Mouse (Mus musculus) layer of hippocampus, adult 9-10 months (tissue): ENCODE measurements at regions not wholly inside any gene's neighbourhood (a gene's known extent, or its start where the extent isn't known, plus 50 kb on each side); places are given as distances from the start of the nearest gene placed in this dataset.

Experiments used
- DNase-seq: peaks from one replicate; pipeline ENCODE4 v3.0.0; 2022; ENCODE audit warnings: low spot score

GRCm38 (mm10) chr7:36829710-36830109, 131.8 kb downstream of the Tshz3 start:
- no peak for DNase-seq

DNA sequence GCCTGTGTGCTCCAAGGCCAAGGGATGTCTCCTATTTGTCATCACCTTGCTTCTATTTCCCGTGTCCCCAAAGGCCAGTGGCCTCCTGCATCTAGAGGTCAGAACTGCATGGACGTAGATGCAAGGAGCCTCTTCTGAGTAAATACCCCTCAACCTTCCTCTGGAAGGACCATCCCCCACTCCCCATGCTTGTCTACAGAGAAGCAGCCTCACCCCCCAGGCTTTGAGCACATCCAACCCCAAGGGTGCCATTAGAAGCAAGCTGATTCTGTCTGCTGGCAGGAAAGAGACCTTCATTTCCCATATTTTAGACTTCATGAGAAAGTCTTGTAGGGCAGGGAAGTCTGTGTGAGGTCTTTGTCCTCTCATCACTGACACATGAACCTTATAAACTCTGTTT, 132.2 kb downstream of the Tshz3 start:
- no peak for DNase-seq

- DNase-seq = no peak
Observed at GRCm38 (mm10) chr7:36848279-36848678, 150.4 kb downstream of the Tshz3 start.

DNA sequence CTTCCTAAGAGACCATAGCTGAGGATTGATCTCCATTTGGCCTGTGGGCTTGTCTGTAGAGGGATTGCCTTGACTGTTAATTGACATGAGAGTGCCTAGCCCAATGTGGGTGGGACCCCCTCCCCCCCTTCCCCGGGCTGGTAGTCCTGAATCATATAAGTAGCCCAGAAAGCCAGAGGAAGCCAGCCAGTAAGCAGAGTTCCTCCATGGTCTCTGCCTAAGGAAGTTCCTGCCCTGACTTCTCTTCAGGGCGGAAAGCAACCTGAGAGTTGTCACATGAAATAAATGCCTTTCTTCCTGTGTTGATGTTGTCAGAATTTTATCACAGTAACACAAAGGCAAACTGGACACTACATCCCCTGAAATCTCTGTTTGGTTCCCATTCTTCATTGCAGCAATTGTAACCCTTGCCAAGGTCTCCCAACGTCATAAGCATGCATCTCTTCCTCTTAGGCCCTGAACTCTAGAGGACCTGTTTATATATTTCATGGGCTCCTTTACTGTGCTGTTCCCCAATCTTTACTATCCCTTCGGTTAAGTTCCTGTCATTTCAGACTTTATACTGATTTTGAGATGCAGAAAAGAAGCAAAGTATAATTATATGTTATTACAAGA, 153.5 kb downstream of the Tshz3 start:
- no peak for DNase-seq

GRCm38 (mm10) chr7:36854308-36854707, 156.4 kb downstream of the Tshz3 start:
- no peak for DNase-seq

DNA sequence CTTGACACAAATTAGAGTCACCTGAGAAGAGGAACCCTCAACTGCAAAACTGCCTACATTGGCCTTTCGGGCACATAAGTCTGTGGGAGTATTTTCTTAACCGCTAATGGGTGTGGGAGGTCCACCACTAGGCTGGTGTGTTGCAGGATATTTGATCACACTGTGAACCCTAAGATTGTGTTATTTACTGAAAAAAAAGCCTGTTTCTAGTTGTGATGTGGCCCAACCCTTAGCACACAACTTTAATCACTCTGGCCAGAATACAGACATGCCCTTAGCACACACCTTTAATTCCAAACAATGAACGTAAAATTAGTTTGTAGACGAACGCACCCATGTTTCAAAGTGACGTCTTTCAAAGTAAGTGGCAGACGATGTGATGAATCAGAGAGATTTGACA, 161.5 kb downstream of the Tshz3 start:
- DNase-seq = no peak

GRCm38 (mm10) chr7:36862481-36862880, 164.6 kb downstream of the Tshz3 start:
- DNase-seq = no peak

- no peak for DNase-seq
Observed at GRCm38 (mm10) chr7:36863745-36864144, 165.8 kb downstream of the Tshz3 start.

- DNase-seq = no peak
Observed at GRCm38 (mm10) chr7:36864675-36865074, 166.8 kb downstream of the Tshz3 start.

DNA sequence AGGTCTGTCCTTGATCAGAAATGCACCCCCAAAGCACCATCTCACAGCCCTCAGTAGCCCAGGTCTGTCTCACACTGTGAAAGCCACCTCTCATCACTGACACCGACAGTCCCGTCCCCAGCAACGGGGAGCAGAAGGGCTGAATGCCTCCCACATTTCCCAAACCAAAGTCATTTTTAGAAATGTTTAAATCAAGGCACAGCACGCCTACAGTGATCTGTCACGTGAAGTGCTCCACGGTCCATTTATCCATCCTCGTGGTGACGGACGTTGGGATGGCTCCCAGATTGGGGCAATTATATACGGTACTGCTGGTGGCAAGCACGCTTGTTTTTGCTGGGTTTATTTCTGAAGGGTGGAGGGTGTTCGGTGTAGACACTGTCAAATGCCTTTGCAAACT, 168.7 kb downstream of the Tshz3 start:
- no peak for DNase-seq

GRCm38 (mm10) chr7:36874004-36874403, 176.1 kb downstream of the Tshz3 start:
- no peak for DNase-seq

GRCm38 (mm10) chr7:36877686-36878085, 179.8 kb downstream of the Tshz3 start:
- no peak for DNase-seq

DNA sequence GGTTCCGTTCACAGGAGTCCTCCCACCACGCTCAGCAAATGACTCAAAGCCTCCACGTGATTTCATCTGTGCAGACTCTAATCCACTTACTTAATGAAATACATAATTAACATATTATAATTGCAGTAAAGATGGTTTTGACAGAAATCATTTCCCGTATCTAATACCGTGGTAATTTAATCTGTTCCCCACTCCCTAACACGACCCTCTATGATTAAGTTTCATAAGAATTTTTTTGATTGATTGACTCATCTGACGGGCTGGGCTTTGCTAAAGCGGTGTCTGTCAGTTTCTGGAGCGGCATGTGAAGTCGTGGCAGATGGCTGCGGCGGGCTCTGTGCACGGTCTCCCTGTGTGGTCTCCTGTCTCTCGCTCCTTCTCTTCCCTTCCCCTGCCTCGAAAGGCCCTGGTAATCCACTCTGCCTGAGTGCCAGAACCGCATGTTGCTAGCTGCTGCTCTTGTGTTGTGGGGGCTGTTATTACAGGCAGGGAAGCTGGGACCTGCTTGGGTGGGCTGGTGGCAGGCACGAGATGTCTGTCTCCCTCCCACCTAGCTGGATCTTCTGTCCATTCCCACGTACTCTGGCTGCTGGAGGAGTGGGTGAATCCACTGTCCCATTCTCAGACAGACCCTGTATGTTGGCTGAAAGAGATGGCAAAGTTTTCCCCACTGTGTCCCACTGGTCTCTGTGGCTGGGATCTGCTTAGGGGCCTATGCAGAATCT, 195.0 kb downstream of the Tshz3 start:
- DNase-seq = no peak

GRCm38 (mm10) chr7:36896339-36896738, 198.4 kb downstream of the Tshz3 start:
- DNase-seq = no peak

GRCm38 (mm10) chr7:36901537-36901936, 203.6 kb downstream of the Tshz3 start:
- DNase-seq = no peak

DNA sequence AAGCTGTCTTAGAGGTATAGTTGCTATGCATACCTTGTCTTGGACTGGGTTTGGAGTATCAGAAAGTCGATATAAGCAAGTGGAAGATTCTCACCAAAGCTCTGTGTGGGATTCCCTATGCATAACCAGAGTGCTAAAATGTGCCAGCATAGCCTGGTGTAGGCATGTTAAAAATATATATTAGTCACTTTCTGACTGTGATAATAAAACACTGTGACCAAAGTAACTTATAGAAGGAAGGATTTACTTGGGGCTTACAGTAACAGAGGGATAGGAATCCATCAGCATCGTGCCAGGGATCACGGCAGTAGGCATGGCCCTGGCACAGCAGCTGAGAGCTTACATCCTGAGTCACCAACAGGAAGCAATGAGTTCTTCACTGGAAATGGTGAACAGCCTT, 215.4 kb downstream of the Tshz3 start:
- no peak for DNase-seq

DNA sequence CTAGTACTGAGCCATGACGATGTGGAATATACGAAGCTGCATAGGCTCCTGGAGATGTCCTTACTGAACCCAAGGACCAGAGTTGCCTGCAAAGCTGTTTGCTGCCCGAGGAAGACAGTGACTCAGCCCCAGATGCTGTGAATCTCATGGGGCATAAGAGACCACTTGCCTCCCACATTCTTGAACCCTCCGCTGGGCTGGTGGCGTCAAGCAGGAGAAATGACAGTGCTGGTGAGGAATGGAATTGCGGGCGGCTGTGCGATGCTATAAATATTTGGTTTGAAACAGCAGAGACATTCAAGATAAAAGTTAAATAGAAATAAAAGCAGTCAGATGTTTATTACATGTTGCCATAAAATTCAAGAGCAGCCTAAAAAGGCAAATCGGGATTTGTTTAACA, 216.3 kb downstream of the Tshz3 start:
- DNase-seq = no peak

DNA sequence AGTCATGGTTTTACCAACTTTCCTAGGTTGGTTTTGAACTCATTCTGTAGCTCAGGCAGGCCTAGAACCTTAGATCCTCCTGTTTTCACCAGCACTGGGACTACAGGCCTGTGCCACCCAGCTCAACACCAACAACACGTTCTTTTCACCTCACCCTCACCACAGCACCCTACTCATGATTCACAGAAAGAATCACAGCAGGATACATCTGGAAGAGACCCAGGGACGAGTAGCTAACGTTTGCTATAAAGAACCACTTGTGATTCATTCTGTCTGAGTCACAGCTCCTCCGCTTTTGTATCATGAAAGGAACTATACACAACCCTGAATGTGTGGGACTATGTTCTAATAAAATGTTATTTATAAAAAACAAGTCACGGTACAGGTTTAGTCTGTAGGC, 217.3 kb downstream of the Tshz3 start:
- DNase-seq = no peak

GRCm38 (mm10) chr7:36917011-36917410, 219.1 kb downstream of the Tshz3 start:
- DNase-seq = no peak

DNA sequence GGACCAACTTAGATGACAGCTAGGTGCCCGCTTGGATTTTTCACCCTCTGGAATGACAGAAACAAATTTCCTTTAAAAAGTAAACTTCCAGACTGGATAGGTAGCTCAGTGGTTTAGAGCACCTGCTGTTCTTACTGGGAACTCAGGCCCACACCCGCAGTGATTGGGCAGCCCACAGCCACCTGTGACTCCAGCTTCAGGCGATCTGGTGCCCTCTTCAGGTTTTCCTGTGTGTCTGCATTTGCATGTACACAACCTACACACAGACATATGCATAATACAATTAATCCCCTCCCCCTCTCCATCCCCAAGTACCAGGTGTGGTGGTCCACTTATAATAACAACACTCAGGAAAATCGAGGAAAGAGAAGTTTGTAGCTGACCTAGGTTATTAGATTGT, 221.5 kb downstream of the Tshz3 start:
- no peak for DNase-seq

GRCm38 (mm10) chr7:36921003-36921402, 223.1 kb downstream of the Tshz3 start:
- DNase-seq = no peak

- no peak for DNase-seq
Observed at GRCm38 (mm10) chr7:36933490-36933889, 235.6 kb downstream of the Tshz3 start.

GRCm38 (mm10) chr7:36934792-36935555, 237.1 kb downstream of the Tshz3 start:
- DNase-seq = peak; percentile 20
